Mouse (Mus musculus): ENCODE results near the gene Nat8f5.
"Not testable (repeated sequence)": the region's sequence is repeated elsewhere in the genome, so short reads cannot be mapped to it uniquely, and the experiment has no call there.

Gene Nat8f5

DNA sequence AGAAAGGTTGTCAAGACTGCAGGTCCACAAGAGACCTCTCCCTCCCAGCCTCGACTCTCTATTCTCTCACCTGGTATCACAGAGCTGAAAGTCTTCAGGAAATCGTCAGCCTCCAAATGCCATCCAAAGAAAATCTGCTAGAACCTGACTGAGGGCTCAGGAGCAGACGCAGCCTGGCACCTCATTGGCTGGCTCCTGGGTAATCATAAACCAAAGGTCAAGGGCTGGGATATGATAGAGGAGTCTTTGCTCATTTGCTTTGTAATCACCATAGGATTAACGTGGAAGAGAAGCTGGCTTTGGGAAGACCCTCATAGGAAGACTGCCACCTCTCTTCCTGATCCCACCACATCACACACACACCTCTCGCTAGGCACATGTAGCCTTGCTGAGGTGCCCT is at the start of gene Nat8f5, which contains the start of gene Nat8f6:
Nat8f5 (minus strand) TSS at position 136 of the 400 bp plus-strand sequence.
Nat8f6 (minus strand) TSS at position 118 of the 400 bp plus-strand sequence.
- in situ Hi-C loops (cut with MboI; ENCODE audit: low sequenced_read_pairs), result no loop called here

DNA sequence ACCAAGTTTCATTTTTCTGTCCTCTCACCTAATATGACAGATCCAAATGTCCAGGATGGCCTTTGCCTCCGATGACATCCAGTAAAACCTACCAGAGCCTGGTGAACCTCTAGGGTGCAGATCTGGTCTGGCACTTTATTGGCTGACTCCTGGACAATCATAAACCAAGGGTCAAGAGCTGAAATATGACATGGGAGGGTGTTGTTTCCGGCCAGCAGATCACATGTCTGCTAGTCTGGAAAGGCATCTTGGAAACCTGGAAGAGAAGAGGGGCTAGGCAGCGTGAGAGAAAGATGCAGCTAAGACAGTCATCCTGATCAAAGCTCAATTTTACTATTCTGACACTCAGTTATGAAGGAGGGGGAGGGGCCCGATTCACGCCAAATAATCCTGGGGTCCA is 48.2 kb upstream of the Nat8f5 start, which contains the start of gene Nat8f2:
Nat8f2 (minus strand) TSS at position 153 of the 400 bp plus-strand sequence.
- in situ Hi-C loops (cut with MboI; ENCODE audit: low sequenced_read_pairs), result not testable (repeated sequence)

DNA sequence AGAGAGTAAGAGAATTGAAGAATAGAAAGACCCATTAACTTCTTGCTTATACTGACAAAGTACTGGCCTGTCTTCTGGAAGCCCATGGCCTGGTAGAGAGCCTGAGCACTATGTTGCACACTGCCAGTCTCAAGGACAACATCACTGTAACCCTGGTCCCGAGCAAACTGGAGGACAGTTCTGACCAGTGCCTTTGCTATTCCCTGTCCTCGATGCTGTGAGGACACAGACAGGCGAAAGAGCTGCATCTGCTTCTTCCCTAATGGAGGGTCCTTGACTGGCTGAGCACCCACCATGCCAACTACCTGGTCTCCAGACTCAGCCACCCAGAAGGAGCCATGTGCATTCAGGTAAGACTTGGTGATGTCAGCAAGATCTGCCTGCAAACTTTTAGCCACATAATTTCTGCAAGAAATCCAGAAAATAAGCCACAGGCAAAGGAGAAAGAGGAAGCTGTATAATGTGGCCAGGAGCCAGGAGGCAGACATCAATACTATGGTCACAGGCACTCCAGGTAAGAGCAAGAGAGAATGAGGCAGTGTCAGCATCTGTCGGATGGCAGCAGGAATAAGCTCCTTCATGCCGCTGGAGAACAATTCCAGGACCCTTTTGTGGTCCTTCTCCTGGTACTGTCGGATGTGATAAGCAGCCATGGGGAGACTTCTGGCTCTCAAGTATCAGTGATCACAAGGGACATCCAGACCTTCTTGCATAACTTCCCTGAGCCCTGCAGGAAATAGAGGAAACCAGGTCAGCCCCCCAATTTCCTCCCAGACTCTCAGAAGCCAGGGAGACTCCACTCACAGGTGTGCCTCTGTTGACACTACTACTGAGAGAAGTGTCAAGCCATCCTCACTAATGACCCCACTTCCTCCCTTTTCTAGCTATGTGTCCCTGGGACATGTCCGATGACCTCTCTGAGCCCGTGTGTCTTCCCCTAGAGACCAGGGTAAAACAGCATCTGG is 47.2 kb upstream of the Nat8f5 start:
- in situ Hi-C loops (cut with MboI; ENCODE audit: low sequenced_read_pairs), result no loop called here

DNA sequence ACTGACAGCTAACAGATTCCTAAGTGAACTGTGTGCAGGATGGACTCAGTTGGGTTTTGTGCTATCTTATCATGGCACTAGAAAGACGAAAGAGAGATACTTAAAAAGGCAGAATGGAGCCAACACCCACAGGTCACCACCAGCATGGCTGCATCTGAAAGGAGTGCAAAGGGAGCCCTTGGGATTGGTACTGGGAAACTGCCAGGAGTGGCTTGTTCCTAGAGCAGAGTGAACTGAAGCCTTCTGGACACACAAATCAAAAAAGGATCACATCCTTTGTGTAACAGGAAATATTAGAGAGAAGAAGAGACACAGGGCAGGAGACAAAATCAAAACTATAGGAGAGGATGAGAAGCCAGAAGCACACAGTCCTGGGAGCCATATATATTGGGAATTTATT is 46.2 kb upstream of the Nat8f5 start:
- in situ Hi-C loops (cut with MboI; ENCODE audit: low sequenced_read_pairs), result not testable (repeated sequence)

DNA sequence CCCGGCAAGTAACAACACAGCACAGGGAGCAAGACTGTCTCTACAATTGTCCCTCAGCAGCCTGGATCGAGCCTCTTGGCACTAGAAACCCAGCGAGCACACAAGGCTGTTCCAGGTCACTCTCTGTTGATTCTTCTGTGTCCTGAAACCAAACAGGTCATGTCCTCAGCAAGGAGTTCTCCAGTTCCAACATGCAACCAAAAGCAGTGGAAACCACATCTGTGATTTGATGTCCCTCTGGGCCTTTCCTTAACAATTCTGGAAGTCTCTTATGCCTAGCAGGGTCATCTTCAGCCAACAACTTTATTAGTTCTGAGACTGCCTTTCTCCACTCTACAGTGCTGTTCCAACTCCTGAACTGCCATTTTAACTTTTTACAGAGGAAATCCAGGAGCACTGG is 45.4 kb upstream of the Nat8f5 start:
- in situ Hi-C loops (cut with MboI; ENCODE audit: low sequenced_read_pairs), result not testable (repeated sequence)

DNA sequence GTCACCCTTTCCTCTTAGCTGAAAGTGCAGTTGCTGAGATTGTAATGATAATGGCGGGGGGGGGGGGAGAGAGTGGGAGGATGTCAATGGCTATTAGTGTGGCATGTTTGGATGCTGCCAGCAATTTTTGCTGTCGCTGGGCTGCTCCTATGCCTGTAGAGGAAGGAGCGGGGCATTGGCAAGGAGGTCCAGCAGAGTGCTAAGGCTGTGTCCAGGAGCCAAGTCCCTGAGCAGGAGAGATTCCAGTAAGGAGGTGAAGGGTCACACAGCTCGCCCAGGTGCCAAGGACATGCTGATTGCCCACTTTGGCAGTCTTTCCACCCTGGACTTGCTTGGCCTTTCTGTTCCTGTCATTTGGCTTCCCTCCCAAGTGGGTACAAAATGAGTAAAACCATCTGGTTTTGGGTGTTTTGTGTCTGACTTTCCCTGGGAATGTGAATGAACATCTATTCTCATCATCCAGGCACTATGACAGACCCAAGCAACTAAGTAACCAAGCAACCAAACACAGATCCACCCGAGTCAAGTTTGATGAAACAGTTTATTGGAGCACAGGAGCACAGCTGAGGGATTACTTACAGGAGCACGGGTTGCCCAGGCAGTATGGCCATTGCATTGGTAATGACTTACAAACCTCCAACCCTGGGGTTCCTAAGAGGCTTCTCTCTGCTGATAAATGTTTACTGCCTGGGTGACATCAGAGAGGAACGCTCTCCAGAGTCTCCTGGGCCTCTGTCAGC is 44.3 kb upstream of the Nat8f5 start:
- in situ Hi-C loops (cut with MboI; ENCODE audit: low sequenced_read_pairs), result not testable (repeated sequence)

DNA sequence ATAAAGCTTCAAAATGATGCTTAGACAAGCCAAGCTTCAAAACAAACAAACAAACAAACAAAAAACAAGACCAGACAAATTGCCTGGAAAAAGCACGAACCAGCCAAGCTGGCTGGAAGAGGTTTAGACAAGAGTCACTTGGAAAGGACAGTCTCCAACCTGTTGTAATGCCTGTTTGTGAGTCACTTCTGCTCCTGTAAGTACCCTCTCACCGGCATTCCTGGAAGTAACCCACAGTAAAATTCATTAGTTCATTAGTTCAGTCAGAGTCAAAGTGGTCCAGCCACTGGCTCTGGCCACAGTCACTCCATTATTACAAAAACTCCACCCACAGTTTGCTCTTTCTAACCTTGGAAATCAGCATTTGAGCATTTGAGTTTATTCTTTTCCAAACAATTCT is 43.1 kb upstream of the Nat8f5 start:
- in situ Hi-C loops (cut with MboI; ENCODE audit: low sequenced_read_pairs), result no loop called here

DNA sequence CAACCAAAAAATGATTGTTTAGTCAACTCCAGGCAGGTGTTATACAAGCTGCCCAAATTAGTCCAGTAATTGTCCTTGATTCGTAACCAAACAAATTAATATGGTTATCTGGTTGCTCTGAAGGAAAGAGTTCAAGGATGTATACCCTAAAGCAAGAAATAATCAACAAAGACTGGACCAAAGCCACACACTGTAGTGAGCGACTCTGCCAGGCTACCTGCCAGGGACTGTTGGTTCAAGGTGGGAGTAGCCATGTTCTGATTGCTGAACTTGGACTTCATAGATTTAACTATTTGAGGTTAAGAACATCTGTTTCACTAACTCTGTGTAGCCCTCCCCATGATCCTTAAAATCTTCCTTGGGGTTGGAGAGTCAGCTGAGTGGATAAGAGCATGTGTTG is 42.4 kb upstream of the Nat8f5 start:
- in situ Hi-C loops (cut with MboI; ENCODE audit: low sequenced_read_pairs), result no loop called here

DNA sequence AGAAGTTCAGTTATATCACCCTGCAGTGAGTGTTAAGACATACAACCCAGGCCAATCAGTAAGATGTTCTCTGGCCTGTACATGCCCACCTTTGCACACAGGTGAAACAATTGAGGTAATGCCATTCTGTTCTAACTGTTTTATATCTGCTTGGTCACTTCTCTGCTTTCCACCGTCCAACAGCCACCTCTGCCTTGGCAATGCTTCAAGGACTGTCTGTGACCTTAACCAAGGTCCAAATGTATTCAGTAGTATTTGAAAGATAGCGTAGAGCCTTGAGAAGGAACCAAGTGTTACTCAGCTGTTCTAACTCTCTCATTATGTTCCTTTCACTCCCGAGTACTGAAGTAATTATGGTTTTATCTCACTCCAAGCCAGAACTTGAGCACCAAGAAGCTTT is 41.8 kb upstream of the Nat8f5 start:
- in situ Hi-C loops (cut with MboI; ENCODE audit: low sequenced_read_pairs), result no loop called here

DNA sequence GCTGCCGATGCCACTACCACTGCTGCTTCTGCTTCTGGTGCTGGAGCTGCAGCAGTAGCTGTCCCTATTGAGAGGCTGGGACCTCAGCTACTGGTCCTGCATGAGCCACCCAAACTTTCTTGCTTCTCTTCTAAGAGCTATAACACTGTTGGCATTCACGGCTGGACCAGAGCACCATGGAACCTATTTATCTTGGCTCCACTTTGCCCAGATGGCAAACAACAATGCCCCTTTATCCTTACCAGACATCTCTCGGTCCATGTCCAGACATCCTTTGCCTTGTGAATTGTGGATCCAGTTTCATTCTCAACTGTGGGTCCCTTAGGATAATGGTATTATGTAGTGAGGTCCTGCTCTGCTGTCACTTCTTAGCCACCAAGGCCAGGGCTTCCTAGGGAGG is 40.5 kb upstream of the Nat8f5 start:
- in situ Hi-C loops (cut with MboI; ENCODE audit: low sequenced_read_pairs), result no loop called here

DNA sequence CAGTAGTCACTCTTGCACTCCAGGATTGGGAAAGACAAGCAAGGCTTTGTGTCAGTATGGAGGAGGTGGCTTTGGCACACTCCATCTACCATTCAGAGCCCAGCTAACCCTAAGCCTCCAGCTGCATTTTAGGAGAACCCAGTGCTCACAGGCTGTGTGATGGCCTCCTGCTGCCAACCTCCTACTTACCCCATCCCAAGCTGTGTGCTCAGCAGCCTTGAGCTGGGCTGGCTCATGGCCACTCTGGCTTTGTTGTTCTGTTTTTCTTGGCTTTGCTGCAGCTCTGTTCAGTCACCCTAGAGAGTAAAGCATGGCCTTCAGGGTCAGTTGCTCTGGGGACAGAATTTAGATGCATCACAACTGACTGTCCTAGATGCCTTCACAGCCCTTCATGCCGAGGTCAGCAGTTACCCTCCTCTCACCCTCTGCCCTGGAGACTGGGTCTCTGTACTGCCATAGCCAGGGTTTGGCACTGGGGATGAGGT is 35.5 kb upstream of the Nat8f5 start:
- in situ Hi-C loops (cut with MboI; ENCODE audit: low sequenced_read_pairs), result no loop called here

DNA sequence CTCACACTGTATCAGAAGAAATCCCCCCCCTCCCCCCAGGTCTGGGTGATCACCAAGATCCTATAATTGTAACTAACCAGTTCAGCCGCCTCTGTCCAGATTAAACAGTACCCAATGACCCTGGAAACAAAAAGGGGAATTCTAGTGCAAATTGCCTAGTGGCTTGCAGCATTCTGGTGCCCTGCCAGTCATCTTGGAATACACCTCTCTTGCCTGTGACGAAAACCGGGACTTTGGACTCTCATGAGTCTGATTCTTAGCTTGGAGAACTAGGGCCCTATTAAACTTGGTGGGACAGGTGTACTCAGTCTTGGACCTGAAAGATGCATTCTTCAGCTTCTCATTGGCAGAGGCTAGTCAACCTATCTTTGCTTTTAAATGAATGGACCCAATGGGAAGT is 32.7 kb upstream of the Nat8f5 start:
- in situ Hi-C loops (cut with MboI; ENCODE audit: low sequenced_read_pairs), result no loop called here

DNA sequence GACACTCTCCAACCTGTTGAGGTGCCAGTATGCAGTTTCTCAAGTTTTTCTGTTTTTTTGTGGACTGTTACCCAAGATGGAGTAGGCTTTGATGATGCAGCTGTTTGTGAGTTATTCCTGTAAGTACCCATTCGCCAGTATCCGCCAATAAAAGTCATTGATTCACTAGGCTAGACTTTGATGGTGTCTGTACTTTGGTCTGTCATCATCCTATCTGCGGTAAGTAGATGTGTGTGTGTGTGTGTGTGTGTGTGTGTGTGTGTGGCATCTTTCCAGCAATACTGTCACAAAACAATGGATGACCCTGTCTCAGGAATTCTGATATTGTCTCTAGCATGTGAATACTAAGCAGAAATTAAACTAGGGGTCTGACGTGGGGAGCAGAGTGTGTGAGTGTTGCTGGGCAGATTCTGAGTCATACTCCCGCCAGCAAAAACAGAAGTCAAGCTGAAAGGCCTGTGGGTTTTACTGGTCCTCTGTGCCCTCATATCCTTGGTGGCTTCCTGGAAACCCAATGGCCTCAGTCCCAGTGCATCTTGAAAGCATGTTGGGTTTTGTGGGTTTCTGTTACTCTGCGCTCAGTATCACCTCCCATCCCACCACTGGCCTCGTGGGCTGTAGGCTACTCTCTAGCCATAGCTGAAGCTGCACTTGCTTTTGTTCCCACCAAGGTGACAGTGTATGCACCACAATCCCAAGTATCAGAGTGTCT is 30.4 kb upstream of the Nat8f5 start:
- in situ Hi-C loops (cut with MboI; ENCODE audit: low sequenced_read_pairs), result no loop called here

DNA sequence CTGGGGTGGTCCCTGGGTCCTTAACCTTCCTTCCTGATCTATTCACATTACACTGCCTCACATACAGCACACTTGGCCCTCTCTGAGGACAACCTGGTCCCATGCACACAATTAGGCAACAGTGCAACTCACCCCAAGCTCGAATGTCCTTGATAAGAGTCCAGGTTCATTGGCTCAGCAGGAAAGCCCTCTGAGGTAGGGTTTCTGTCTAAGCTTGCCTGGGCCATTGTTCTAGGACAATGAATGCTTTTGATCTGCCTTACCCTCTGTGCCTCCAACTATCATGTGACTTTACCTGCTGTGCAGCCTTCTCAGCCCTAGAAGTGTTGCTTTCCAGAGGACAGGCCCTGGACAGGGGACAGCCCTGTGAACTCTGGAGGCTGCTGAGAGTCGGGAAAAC is 28.5 kb upstream of the Nat8f5 start:
- in situ Hi-C loops (cut with MboI; ENCODE audit: low sequenced_read_pairs), result no loop called here

DNA sequence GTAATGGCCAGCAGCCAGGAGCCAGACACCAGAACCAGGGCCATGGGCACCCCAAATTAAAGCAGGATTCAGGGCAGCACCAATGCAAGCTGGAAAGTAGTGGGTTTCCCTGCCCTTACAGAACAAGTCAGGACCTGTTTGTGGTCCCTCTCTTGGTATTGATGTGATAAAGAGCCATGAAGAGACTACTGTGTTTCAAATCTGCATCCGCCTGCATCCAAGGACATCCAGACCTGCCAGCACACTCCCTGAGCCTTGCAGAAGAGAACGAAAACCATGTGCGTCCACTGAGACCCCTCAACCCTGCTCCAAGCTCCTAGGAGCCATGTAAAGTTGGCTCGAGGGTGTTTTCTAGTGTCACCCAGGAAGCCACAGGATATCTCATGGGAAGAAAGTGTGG is 27.4 kb upstream of the Nat8f5 start:
- in situ Hi-C loops (cut with MboI; ENCODE audit: low sequenced_read_pairs), result no loop called here

DNA sequence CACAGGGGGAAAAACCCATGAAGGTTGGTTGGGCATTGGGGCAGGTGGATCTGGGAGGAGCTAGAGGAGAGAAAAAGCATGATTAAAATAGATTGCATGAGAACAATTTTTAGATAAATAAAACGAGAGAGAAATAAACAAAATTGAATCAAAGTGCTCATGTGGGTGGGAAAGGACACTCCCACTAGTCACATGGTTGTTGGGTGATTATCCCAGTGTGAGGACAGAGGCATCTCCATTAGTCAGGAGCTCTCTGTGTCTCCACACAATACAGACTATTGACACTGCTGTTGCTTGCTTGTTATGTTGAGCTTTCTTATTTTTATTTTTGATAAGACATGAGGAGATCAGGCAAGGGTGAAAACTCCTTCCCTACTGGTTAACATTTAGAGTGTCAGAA is 26.1 kb upstream of the Nat8f5 start:
- in situ Hi-C loops (cut with MboI; ENCODE audit: low sequenced_read_pairs), result no loop called here

DNA sequence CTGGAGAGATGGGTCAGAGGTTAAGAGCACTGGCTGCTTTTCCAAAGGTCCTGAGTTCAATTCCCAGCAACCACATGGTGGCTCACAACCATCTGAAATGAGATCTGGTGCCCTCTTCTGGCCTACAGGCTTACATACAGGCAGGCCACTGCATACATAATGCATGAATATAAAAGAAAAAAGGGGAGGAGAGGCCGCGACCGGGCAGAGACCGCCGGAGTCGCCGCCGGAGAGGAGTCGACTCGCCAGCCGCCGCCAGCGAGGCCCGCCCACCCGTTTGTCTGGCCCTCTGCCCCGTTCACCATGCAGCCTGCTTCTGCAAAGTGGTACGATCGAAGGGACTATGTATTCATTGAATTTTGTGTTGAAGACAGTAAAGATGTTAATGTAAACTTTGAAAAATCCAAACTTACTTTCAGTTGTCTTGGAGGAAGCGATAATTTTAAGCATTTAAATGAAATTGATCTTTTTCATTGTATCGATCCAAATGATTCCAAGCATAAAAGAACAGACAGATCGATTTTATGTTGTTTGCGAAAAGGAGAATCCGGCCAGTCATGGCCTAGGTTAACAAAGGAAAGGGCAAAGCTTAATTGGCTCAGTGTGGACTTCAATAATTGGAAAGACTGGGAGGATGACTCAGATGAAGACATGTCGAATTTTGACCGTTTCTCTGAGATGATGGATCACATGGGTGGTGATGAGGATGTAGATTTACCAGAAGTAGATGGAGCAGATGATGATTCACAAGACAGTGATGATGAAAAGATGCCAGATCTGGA is 23.1 kb upstream of the Nat8f5 start:
- in situ Hi-C loops (cut with MboI; ENCODE audit: low sequenced_read_pairs), result not testable (repeated sequence)

DNA sequence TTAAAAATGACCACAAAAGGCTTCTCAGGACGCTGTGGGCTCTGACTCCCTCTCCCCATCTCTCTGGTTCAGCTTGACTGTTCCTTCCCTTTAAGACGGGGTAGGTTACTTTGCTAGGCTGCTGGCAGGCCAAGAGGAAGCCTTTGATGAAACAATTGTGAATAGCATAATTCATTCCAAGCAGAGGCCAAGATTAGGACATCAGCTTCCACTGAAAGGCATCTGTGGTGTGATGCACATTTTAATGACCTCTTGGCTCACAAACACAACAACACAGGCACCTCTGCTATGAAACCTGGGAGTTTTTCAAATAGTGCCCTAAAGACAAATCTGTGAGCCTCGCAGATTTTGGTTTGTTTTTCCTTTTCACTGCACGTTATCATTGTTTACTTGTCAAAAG is 19.2 kb upstream of the Nat8f5 start:
- in situ Hi-C loops (cut with MboI; ENCODE audit: low sequenced_read_pairs), result no loop called here

DNA sequence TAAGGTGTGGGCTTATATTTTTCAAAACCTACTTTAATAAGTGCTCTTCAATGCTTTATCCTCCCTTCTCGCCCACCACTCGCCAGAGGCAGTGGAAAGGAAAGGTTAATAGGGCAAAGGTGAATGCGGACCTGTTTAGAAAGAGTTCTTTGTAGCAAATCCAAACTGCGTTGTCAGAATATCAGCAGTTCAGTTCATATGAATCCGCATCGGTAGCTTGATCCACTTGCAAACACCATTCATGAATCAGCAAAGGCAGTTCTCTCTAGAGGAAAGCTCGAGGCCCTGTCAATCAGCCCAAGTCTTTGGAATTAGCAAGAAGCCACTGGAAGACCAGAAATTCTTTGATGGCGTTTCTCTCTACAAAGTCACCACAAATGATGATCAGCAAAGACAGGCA is 17.9 kb upstream of the Nat8f5 start:
- in situ Hi-C loops (cut with MboI; ENCODE audit: low sequenced_read_pairs), result no loop called here

DNA sequence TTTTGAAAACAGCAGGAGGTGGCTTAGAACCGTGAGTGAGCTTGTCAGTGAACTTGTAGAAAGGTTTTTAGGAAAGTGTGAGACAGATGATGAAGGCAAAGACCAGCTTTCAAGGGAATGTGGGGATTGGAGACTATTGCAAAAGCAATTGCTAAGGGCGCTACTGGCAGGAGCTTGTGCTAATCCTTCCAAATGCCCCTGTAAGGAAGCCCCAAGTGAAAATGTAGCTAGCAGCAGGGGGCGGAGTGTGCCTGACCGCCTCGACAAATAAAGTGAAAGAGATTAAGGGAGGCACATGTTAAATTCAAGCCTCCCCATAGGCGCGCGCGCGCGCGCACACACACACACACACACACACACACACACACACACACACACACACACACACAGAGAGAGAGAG is 16.5 kb upstream of the Nat8f5 start:
- in situ Hi-C loops (cut with MboI; ENCODE audit: low sequenced_read_pairs), result not testable (repeated sequence)

Data from CH12F3 (cell line).